Mouse (Mus musculus) MEL (cell line): ENCODE measurements around the gene Rela. TPM values are rescaled to one million over a fixed set of nuclear protein-coding genes. Genes with fewer than 3 reads are reported as not detected.

ENCODE experiments used
- DNase-seq: peaks from one replicate; pipeline ENCODE4 v3.0.0; 2011; ENCODE audit warnings: low read depth, low spot score
- H3K27ac ChIP-seq: 2 replicates; pipeline ENCODE4 v1.5.1; 2012; ENCODE audit warnings: low read depth, mild to moderate bottlenecking, control low read depth, low read length, moderate library complexity; ENCODE audit not compliant: control insufficient read depth
- H3K27me3 ChIP-seq, 2 experiments: fragments of 150-350 bp in 1 of 2; sonication (generic) in 1 of 2; 2 replicates each; pipeline ENCODE4 v1.6.1; 2012; ENCODE audit warnings: low read length in 2 of 2, mild to moderate bottlenecking in 2 of 2, improper control_type of control experiment in 1 of 2, moderate library complexity in 1 of 2; ENCODE audit not compliant: insufficient read depth in 2 of 2, control insufficient read depth in 1 of 2
- H3K36me3 ChIP-seq, 2 experiments: 2 replicates each; pipeline ENCODE4 v1.6.1; 2012 to 2014; ENCODE audit warnings: low read length in 2 of 2, improper control_type of control experiment in 1 of 2, inconsistent platforms in 1 of 2, mild to moderate bottlenecking in 1 of 2; ENCODE audit not compliant: insufficient read depth in 2 of 2, control insufficient read depth in 1 of 2
- H3K4me1 ChIP-seq, 2 experiments: fragments of 150-350 bp in 1 of 2; sonication (generic) in 1 of 2; 2 replicates each; pipeline ENCODE4 v1.6.1; 2012; ENCODE audit warnings: low read length in 2 of 2, improper control_type of control experiment in 1 of 2, mild to moderate bottlenecking in 1 of 2; ENCODE audit not compliant: insufficient read depth in 2 of 2, control insufficient read depth in 1 of 2
- H3K4me3 ChIP-seq, 2 experiments: fragments of 150-350 bp in 1 of 2; sonication (generic) in 1 of 2; 2 replicates each; pipeline ENCODE4 v1.5.1; 2012; ENCODE audit warnings: low read depth in 2 of 2, low read length in 2 of 2, mild to moderate bottlenecking in 2 of 2, moderate library complexity in 2 of 2, control low read depth in 1 of 2, improper control_type of control experiment in 1 of 2; ENCODE audit not compliant: control insufficient read depth in 1 of 2, insufficient read depth in 1 of 2
- H3K79me2 ChIP-seq: 2 replicates; pipeline ENCODE4 v1.6.1; 2012; ENCODE audit warnings: mild to moderate bottlenecking, low read length, moderate library complexity; ENCODE audit not compliant: control insufficient read depth, poor library complexity, insufficient read depth
- H3K9ac ChIP-seq: 2 replicates; pipeline ENCODE4 v1.6.1; 2012; ENCODE audit warnings: low read depth, mild to moderate bottlenecking, control low read depth, low read length, moderate library complexity; ENCODE audit not compliant: control insufficient read depth, poor library complexity, severe bottlenecking
- H3K9me3 ChIP-seq: fragments of 150-350 bp; sonication (generic); replicated peaks from 2 replicates; pipeline ENCODE4 v1.6.1; 2012; ENCODE audit warnings: mild to moderate bottlenecking, low read length, improper control_type of control experiment, moderate library complexity; ENCODE audit not compliant: insufficient read depth
- BHLHE40 ChIP-seq: IDR thresholded peaks from 2 replicates; pipeline ENCODE4 v1.6.1; 2012; ENCODE audit warnings: low read depth, mild to moderate bottlenecking, inconsistent platforms, low read length, improper control_type of control experiment, borderline replicate concordance
- CHD2 ChIP-seq: IDR thresholded peaks from 2 replicates; pipeline ENCODE4 v1.6.1; 2011; ENCODE audit warnings: low read length, improper control_type of control experiment
- ETS1 ChIP-seq: IDR thresholded peaks from 2 replicates; pipeline ENCODE4 v1.6.1; 2012; ENCODE audit warnings: low read depth, mild to moderate bottlenecking, inconsistent platforms, low read length, improper control_type of control experiment, moderate library complexity
- GABPA ChIP-seq: IDR thresholded peaks from 2 replicates; pipeline ENCODE4 v1.6.1; 2012; ENCODE audit warnings: low read depth, mild to moderate bottlenecking, inconsistent platforms, low read length, improper control_type of control experiment, moderate library complexity
- GATA1 ChIP-seq: IDR thresholded peaks from 2 replicates; pipeline ENCODE4 v1.6.1; 2011; ENCODE audit warnings: low read depth, low read length, improper control_type of control experiment
- MAFK ChIP-seq: IDR thresholded peaks from 2 replicates; pipeline ENCODE4 v1.6.1; 2011; ENCODE audit warnings: low read depth, mild to moderate bottlenecking, low read length, improper control_type of control experiment, borderline replicate concordance
- MAX ChIP-seq: IDR thresholded peaks from 2 replicates; pipeline ENCODE4 v1.6.1; 2011; ENCODE audit warnings: low read length, improper control_type of control experiment
- NELFE ChIP-seq: IDR thresholded peaks from 2 replicates; pipeline ENCODE4 v1.6.1; 2011; ENCODE audit warnings: low read depth, low read length, improper control_type of control experiment
- NRF1 ChIP-seq: IDR thresholded peaks from 2 replicates; pipeline ENCODE4 v1.6.1; 2014; ENCODE audit warnings: low read depth, mild to moderate bottlenecking, inconsistent platforms, low read length, improper control_type of control experiment, moderate library complexity; ENCODE audit not compliant: poor library complexity, insufficient read depth, severe bottlenecking
- POLR2A ChIP-seq, 2 experiments: IDR thresholded peaks; 2 replicates each; pipeline ENCODE4 v1.6.1; 2011 to 2012; ENCODE audit warnings: low read length in 2 of 2, mild to moderate bottlenecking in 2 of 2, control low read depth in 1 of 2, improper control_type of control experiment in 1 of 2, low read depth in 1 of 2, moderate library complexity in 1 of 2; ENCODE audit not compliant: control insufficient read depth in 1 of 2, insufficient read depth in 1 of 2, poor library complexity in 1 of 2
- RAD21 ChIP-seq: IDR thresholded peaks from 2 replicates; pipeline ENCODE4 v1.6.1; 2011; ENCODE audit warnings: mild to moderate bottlenecking, low read depth, low read length, improper control_type of control experiment
- SIN3A ChIP-seq: IDR thresholded peaks from 2 replicates; pipeline ENCODE4 v1.6.1; 2012; ENCODE audit warnings: low read length, improper control_type of control experiment, inconsistent platforms
- SMC3 ChIP-seq: IDR thresholded peaks from 2 replicates; pipeline ENCODE4 v1.6.1; 2011; ENCODE audit warnings: low read depth, low read length, improper control_type of control experiment
- TAL1 ChIP-seq: IDR thresholded peaks from 2 replicates; pipeline ENCODE4 v1.6.1; 2012; ENCODE audit warnings: mild to moderate bottlenecking, inconsistent platforms, low read length, moderate library complexity, mixed read lengths
- TCF12 ChIP-seq: IDR thresholded peaks from 2 replicates; pipeline ENCODE4 v1.6.1; 2014; ENCODE audit warnings: low read depth, mild to moderate bottlenecking, inconsistent platforms, low read length, improper control_type of control experiment, moderate library complexity
- ZC3H11A ChIP-seq: IDR thresholded peaks from 2 replicates; pipeline ENCODE4 v1.6.1; 2012; ENCODE audit warnings: low read depth, mild to moderate bottlenecking, inconsistent platforms, low read length, improper control_type of control experiment
- polyA plus RNA-seq, 2 experiments: library from polyadenylated mRNA; stranded (reverse) in 1 of 2; unstranded in 1 of 2; fragments of >175 nt in 1 of 2; fragments of >200 nt in 1 of 2; gene quantifications; 2 replicates each; pipeline versions ENCODE4 v1.2.1 to v1.2.4; 2012; ENCODE audit warnings: low replicate concordance in 2 of 2, low read depth in 1 of 2; ENCODE audit not compliant: insufficient read length in 2 of 2, insufficient read depth in 1 of 2, missing spikeins in 1 of 2
- total RNA-seq: library from RNA; depleted of rRNA; stranded (reverse); fragments of 300-350 nt; gene quantifications from 2 replicates; pipeline ENCODE4 v1.2.3, GENCODE M21; 2012

The Rela gene
- total and polyA plus RNA-seq, 3 experiments: 16.4 to 61.7 TPM; not detected in 1

DNA sequence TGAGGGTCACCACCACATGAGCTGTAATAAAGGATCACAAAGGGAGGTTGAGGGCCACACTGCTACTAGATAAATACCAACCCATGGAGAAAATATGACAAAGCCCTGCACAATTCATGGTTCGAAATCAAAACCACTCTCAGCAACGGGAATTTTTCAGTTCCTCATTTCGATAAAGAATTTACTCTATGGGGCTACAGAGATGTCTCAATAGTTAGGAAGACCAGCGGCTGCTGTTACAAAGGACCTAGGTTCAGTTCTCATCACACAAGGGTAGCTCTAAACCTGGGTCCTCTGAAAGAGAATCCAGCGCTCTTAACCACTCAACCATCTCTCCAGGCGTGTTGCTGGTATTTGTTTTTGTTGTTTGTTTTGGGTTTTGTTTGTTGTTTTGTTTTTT lies 45.4 kb upstream of the Rela start:
- no peak overlapping the region for H3K27ac ChIP-seq
- no peaks in the 10 kb centered on the region for H3K9me3 ChIP-seq
- no peaks in the 10 kb centered on the region for H3K36me3 ChIP-seq
- H3K4me3 ChIP-seq: no peak overlapping the region
- TF ChIP-seq NELFE (no peak), MAFK (no peak), MAX (no peak), BHLHE40 (no peak), NRF1 (no peak), ETS1 (no peak), GABPA (no peak)
- TF ChIP-seq, all 39 proteins: peak for 0
- H3K27me3 ChIP-seq: no peaks in the 10 kb centered on the region
- H3K79me2 ChIP-seq: no peaks in the 10 kb centered on the region
- H3K9ac ChIP-seq: no peak overlapping the region
- H3K4me1 ChIP-seq: no peaks in the 10 kb centered on the region
- no peak for DNase-seq

DNA sequence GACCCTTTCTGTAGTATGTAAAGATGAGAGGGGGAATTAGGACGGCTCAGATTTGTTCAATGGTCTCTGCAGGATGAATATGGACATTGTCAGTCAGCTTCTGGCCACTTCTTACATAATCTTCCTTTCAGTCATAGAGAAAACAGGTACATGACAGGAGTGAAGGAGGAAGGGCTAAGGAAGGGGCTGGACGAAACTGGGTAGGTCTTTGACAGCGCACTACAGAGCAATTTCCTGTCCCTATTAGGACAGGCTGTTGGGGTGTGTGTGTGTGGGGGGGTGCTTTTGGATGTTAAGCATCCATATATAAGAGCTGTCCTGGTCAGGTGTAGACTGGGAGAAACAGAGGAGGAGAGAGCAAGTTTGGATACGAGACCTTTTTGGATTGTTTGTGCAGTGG lies 38.1 kb upstream of the Rela start:
- Histone ChIP-seq H3K4me3 (no peak overlapping the region), H3K27ac (no peak overlapping the region), H3K9ac (no peak overlapping the region), H3K27me3 (no peaks in the 10 kb centered on the region), H3K36me3 (peaks cover 0 to 5% of the 10 kb centered on the region in 2 experiments; a peak in 2 of 4 replicates), H3K9me3 (no peaks in the 10 kb centered on the region), H3K79me2 (peaks cover 12% of the 10 kb centered on the region), H3K4me1 (peaks cover 0 to 9% of the 10 kb centered on the region in 2 experiments; a peak in 3 of 4 replicates)
- TF ChIP-seq ETS1: no peak
- TF ChIP-seq BHLHE40: no peak
- TF ChIP-seq TCF12: no peak
- TF ChIP-seq ZC3H11A: no peak
- no peak for TF ChIP-seq TAL1
- no peak for TF ChIP-seq MAFK
- TF ChIP-seq SMC3: no peak
- TF ChIP-seq POLR2A (IDR thresholded peaks at IDR 0.05; ENCODE audit: control insufficient read depth in 1 of 2, insufficient read depth in 1 of 2, low read depth in 1 of 2, low read length in 2 of 2, poor library complexity in 1 of 2): no peak
- TF ChIP-seq RAD21: no peak
- TF ChIP-seq CHD2: no peak
- TF ChIP-seq GATA1: no peak
- TF ChIP-seq SIN3A: no peak
- no peak for DNase-seq
